Mouse (Mus musculus) midbrain, embryonic 15.5 days (tissue): Measurements from ENCODE around the gene Ero1l. TPM values are rescaled to one million over a fixed set of nuclear protein-coding genes. Genes with fewer than 3 reads are reported as not detected.

ENCODE experiments used
- ATAC-seq: fragments of 200-750 bp; cut with Nextera tagmentation; replicated peaks from 2 replicates; pipeline ENCODE4 v1.8.0; 2017; ENCODE audit warnings: moderate TSS enrichment
- H3K27ac ChIP-seq: fragments of 300-500 bp; sonication (generic); 2 replicates; pipeline ENCODE4 v1.5.1; 2015; ENCODE audit warnings: mild to moderate bottlenecking, inconsistent platforms
- H3K27me3 ChIP-seq: fragments of 300-500 bp; sonication (generic); replicated peaks from 2 replicates; pipeline ENCODE4 v1.6.1; 2015; ENCODE audit warnings: inconsistent platforms
- H3K36me3 ChIP-seq: fragments of 300-500 bp; sonication (generic); replicated peaks from 2 replicates; pipeline ENCODE4 v1.6.1; 2015; ENCODE audit warnings: inconsistent platforms
- H3K4me1 ChIP-seq: fragments of 300-500 bp; sonication (generic); 2 replicates; pipeline ENCODE4 v1.6.1; 2015; ENCODE audit warnings: inconsistent platforms
- H3K4me2 ChIP-seq: fragments of 300-500 bp; sonication (generic); 2 replicates; pipeline ENCODE4 v1.6.1; 2015; ENCODE audit warnings: inconsistent platforms, mild to moderate bottlenecking, moderate library complexity
- H3K4me3 ChIP-seq: fragments of 300-500 bp; sonication (generic); 2 replicates; pipeline ENCODE4 v1.5.1; 2015; ENCODE audit warnings: mild to moderate bottlenecking, inconsistent platforms
- H3K9ac ChIP-seq: fragments of 300-500 bp; sonication (generic); 2 replicates; pipeline ENCODE4 v1.6.1; 2015; ENCODE audit warnings: mild to moderate bottlenecking, inconsistent platforms
- H3K9me3 ChIP-seq: fragments of 300-500 bp; sonication (generic); 2 replicates; pipeline ENCODE4 v1.6.1; 2016; ENCODE audit warnings: inconsistent platforms
- WGBS: fragments of 180-500 bp; shearing (Covaris S2); methylation state at CpG from one replicate; pipeline ENCODE4 v1.1.7; 2015; ENCODE audit warnings: mixed read lengths; 5-methylcytosine and 5-hydroxymethylcytosine counted together
- polyA plus RNA-seq: library from polyadenylated mRNA; unstranded; fragments of >200 nt; fragmentation: Nextera tagmentation; extraction: Ambion mirVana; gene quantifications from 2 replicates; pipeline ENCODE4 v1.2.1, GENCODE M21; 2015

The Ero1l gene
- polyA plus RNA-seq, 1 experiment from 2014 or later = 27.1 TPM

- no peak overlapping the region for H3K4me2 ChIP-seq
- no peak for ATAC-seq
- H3K27me3 ChIP-seq = no peaks in the 10 kb centered on the region
- no peaks in the 10 kb centered on the region for H3K36me3 ChIP-seq
- H3K4me1 ChIP-seq = peaks cover 13% of the 10 kb centered on the region
- no peak overlapping the region for H3K4me3 ChIP-seq
- H3K9me3 ChIP-seq = no peaks in the 10 kb centered on the region
- WGBS = 84% methylated on average over 5 of the region's 5 CpGs
- no peak overlapping the region for H3K27ac ChIP-seq
- no peak overlapping the region for H3K9ac ChIP-seq
These were observed 3.1 kb upstream of the Ero1l start for GRCm38 (mm10) chr14:45321622-45322021.

GRCm38 (mm10) chr14:45321067-45321466, 2.5 kb upstream of the Ero1l start:
- Histone ChIP-seq H3K9ac (no peak overlapping the region), H3K27me3 (no peaks in the 10 kb centered on the region), H3K4me2 (no peak overlapping the region), H3K4me1 (peaks cover 18% of the 10 kb centered on the region), H3K9me3 (no peaks in the 10 kb centered on the region), H3K4me3 (no peak overlapping the region), H3K27ac (no peak overlapping the region), H3K36me3 (no peaks in the 10 kb centered on the region)
- ATAC-seq = no peak
- WGBS = 87% methylated on average over 3 of the region's 3 CpGs

DNA sequence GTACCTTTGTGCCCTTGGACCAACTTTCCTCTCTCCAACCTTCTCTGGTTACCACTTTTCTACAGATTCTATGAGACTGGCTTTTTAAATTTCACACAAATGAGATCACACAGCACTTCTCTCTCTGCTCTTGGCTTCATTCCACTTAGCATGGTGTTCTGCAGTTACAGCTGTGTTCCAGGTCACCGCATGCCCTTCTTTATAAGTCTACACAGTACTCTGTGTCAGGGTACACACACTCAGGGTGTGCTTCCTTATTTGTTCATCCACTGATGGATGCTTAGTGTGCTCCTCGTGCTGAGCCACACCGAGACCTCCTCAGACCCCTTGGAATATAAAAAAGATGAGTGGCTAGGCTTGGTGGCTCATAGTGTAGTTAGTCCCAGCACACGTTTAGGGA, 1.5 kb upstream of the Ero1l start:
- 84% methylated on average over 4 of the region's 4 CpGs for WGBS
- Histone ChIP-seq H3K4me3 (no peak overlapping the region), H3K9me3 (no peaks in the 10 kb centered on the region), H3K27me3 (no peaks in the 10 kb centered on the region), H3K36me3 (no peaks in the 10 kb centered on the region), H3K4me1 (peaks cover 27% of the 10 kb centered on the region), H3K4me2 (no peak overlapping the region), H3K9ac (no peak overlapping the region), H3K27ac (no peak overlapping the region)
- ATAC-seq = no peak

DNA sequence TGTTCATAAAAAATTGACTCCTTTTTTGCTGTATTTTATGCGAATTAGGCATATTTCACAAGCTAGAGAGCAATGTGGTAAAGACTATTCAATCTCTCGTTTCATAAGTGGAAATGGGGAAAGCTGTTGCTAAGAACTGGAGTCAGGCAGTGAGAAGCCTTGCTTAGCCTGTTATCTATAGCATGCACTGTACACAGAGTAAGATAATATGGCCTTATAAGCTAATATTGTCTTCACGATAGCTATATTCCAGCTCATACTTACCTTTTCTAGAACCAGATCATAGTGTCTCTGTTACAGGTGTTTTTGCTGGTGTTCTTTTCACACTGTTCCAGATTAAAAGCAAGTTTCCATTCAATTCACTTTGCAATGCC, 653 bp upstream of the Ero1l start:
- Histone ChIP-seq H3K27ac (peak overlapping the region; percentile 97; the same call in 1 of the 2 replicates), H3K36me3 (no peaks in the 10 kb centered on the region), H3K4me1 (peaks cover 29% of the 10 kb centered on the region), H3K9me3 (no peaks in the 10 kb centered on the region), H3K4me3 (peak overlapping the region; percentile 73), H3K27me3 (no peaks in the 10 kb centered on the region), H3K4me2 (peak overlapping the region; percentile 53; the same call in 1 of the 2 replicates), H3K9ac (no peak overlapping the region)
- no peak for ATAC-seq
- WGBS = 59% methylated on average over 3 of the region's 3 CpGs

DNA sequence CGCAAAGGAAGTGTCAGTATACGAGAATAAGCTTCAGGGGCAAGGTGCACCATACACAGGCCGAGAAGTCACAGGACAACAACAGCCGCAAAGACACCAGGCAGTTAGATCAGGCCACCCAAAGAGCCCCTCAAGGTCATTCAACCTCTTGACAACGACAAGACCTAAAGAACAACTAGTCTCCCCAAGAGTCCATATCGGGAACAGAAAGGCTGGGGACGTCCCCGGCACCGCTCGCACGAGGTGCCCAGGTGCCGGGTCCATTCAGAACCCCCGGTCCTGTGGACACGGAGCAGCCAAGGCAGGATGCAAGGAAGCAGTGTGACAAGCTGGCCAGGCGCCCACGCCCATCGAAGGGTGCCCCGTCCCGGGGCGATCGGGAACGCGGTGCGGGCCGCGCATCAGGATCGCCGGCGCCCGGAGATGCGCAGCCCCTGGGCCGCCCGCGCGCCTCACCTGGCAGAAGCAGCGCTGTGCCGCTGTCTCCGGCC, 605 bp downstream of the Ero1l start:
- WGBS = under 1% methylated on average over 34 of the region's 38 CpGs
- Histone ChIP-seq H3K4me3 (peak overlapping the region; percentile 73), H3K27me3 (no peaks in the 10 kb centered on the region), H3K4me2 (peak overlapping the region; percentile 53), H3K4me1 (peaks cover 29% of the 10 kb centered on the region), H3K9me3 (no peaks in the 10 kb centered on the region), H3K9ac (peak overlapping the region; percentile 87), H3K36me3 (no peaks in the 10 kb centered on the region), H3K27ac (peak overlapping the region; percentile 97)
- ATAC-seq = no peak; the same call in 1 of the 2 replicates

GRCm38 (mm10) chr14:45316927-45317326, 1.6 kb downstream of the Ero1l start:
- H3K27me3 ChIP-seq = no peaks in the 10 kb centered on the region
- 83% methylated on average over 5 of the region's 5 CpGs for WGBS
- peak overlapping the region; percentile 87; the same call in 1 of the 2 replicates for H3K9ac ChIP-seq
- H3K4me2 ChIP-seq = peak overlapping the region; percentile 53
- peak overlapping the region; percentile 73 for H3K4me3 ChIP-seq
- H3K4me1 ChIP-seq = peaks cover 29% of the 10 kb centered on the region
- ATAC-seq = no peak
- no peak overlapping the region for H3K27ac ChIP-seq
- no peaks in the 10 kb centered on the region for H3K9me3 ChIP-seq
- H3K36me3 ChIP-seq = no peaks in the 10 kb centered on the region

GRCm38 (mm10) chr14:45310101-45310500, 8.5 kb downstream of the Ero1l start:
- Histone ChIP-seq H3K9ac (no peak overlapping the region), H3K9me3 (no peaks in the 10 kb centered on the region), H3K27ac (no peak overlapping the region), H3K4me1 (peaks cover 1% of the 10 kb centered on the region; the same call in 1 of the 2 replicates), H3K4me2 (no peak overlapping the region), H3K4me3 (no peak overlapping the region), H3K36me3 (0 out of 2 replicates have a peak, but pooled peaks cover under 1% of the 10 kb centered on the region), H3K27me3 (no peaks in the 10 kb centered on the region)
- 94% methylated on average over 14 of the region's 14 CpGs for WGBS
- ATAC-seq = no peak

GRCm38 (mm10) chr14:45309646-45310045, 8.9 kb downstream of the Ero1l start:
- no peak overlapping the region for H3K27ac ChIP-seq
- H3K9me3 ChIP-seq = no peaks in the 10 kb centered on the region
- no peaks in the 10 kb centered on the region for H3K27me3 ChIP-seq
- H3K36me3 ChIP-seq = peaks cover 3% of the 10 kb centered on the region
- WGBS = 85% methylated on average over 13 of the region's 13 CpGs
- no peak overlapping the region for H3K9ac ChIP-seq
- no peak for ATAC-seq
- no peak overlapping the region for H3K4me3 ChIP-seq
- H3K4me2 ChIP-seq = no peak overlapping the region
- no peaks in the 10 kb centered on the region for H3K4me1 ChIP-seq

GRCm38 (mm10) chr14:45307630-45308328, 10.8 kb downstream of the Ero1l start:
- Histone ChIP-seq H3K36me3 (peaks cover 3% of the 10 kb centered on the region), H3K9ac (no peak overlapping the region), H3K9me3 (no peaks in the 10 kb centered on the region), H3K27me3 (no peaks in the 10 kb centered on the region), H3K4me3 (no peak overlapping the region), H3K27ac (no peak overlapping the region), H3K4me1 (no peaks in the 10 kb centered on the region), H3K4me2 (no peak overlapping the region)
- 94% methylated on average over 8 of the region's 8 CpGs for WGBS
- no peak for ATAC-seq

- ATAC-seq = no peak
- Histone ChIP-seq H3K9me3 (no peaks in the 10 kb centered on the region), H3K4me2 (no peak overlapping the region), H3K36me3 (peaks cover 10% of the 10 kb centered on the region), H3K27ac (no peak overlapping the region), H3K9ac (no peak overlapping the region), H3K4me1 (no peaks in the 10 kb centered on the region), H3K4me3 (no peak overlapping the region), H3K27me3 (no peaks in the 10 kb centered on the region)
- 95% methylated on average over 5 of the region's 5 CpGs for WGBS
These were observed 12.7 kb downstream of the Ero1l start for GRCm38 (mm10) chr14:45305852-45306251.

DNA sequence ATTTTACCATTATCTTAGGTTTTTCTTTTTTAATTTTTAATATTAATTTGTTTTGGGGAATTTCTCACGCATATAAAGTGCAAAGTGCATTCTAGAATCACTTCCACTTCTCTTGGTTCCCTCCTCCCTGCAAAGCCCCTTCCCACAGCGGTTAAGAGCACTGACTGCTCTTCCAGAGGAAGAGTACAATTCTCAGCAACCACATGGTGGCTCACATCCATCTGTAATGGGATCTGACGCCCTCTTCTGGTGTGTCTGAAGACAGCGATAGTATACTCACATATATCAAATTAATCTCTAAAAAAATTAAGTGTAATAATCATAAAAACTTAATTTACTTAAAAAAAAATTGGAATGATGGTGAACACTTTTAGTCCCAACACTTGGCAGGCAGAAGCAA, 14.2 kb downstream of the Ero1l start:
- Histone ChIP-seq H3K9me3 (no peaks in the 10 kb centered on the region), H3K4me2 (no peak overlapping the region), H3K4me3 (no peak overlapping the region), H3K4me1 (no peaks in the 10 kb centered on the region), H3K27me3 (no peaks in the 10 kb centered on the region), H3K36me3 (peaks cover 15% of the 10 kb centered on the region), H3K9ac (no peak overlapping the region), H3K27ac (no peak overlapping the region)
- peak; percentile 52; the same call in 1 of the 2 replicates for ATAC-seq
- 53% methylated on average over 4 of the region's 4 CpGs for WGBS

DNA sequence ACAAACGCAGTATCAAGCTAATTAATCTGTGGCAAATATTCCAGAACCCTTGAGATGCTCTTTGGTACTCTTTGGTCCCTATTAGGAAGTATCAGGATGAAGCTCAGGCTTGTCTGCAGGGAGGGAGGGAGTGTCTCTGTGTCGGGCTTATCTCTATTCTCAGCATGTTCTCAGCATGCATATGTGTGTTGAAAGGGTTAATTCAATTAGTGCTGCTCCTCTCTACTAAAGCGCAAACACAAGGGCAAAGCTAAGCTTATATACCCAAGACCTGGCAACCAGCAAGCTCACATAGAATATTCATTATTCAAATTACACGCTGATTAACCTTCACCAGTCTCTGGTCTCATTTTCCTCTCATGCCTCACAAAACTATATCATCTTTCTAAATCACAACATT, 14.6 kb downstream of the Ero1l start:
- H3K9ac ChIP-seq = no peak overlapping the region
- H3K4me1 ChIP-seq = no peaks in the 10 kb centered on the region
- WGBS = 23% methylated on average over 4 of the region's 4 CpGs
- H3K9me3 ChIP-seq = no peaks in the 10 kb centered on the region
- H3K27me3 ChIP-seq = no peaks in the 10 kb centered on the region
- ATAC-seq = peak; percentile 81
- H3K36me3 ChIP-seq = peaks cover 19% of the 10 kb centered on the region
- H3K4me3 ChIP-seq = no peak overlapping the region
- H3K27ac ChIP-seq = no peak overlapping the region
- H3K4me2 ChIP-seq = no peak overlapping the region

GRCm38 (mm10) chr14:45291608-45292007, 27.0 kb downstream of the Ero1l start:
- 84% methylated on average over 4 of the region's 4 CpGs for WGBS
- ATAC-seq = no peak

More at GRCm38 (mm10) chr14:45291608-45292007, 27.0 kb downstream of the Ero1l start:
- Histone ChIP-seq H3K9me3 (no peaks in the 10 kb centered on the region), H3K4me2 (no peak overlapping the region), H3K9ac (no peak overlapping the region), H3K36me3 (peaks cover 14% of the 10 kb centered on the region; the same call in 1 of the 2 replicates), H3K4me1 (no peaks in the 10 kb centered on the region), H3K4me3 (no peak overlapping the region), H3K27ac (no peak overlapping the region), H3K27me3 (no peaks in the 10 kb centered on the region)
